Mouse (Mus musculus) erythroblast, embryonic 14.5 days (primary cell): ENCODE measurements around the gene Phgr1.

Experiments used
- GATA1 ChIP-seq: IDR thresholded peaks from 2 replicates; pipeline ENCODE4 v1.6.1; 2012; ENCODE audit warnings: low read length, inconsistent platforms, mixed read lengths
- TAL1 ChIP-seq: IDR thresholded peaks from 3 replicates; pipeline ENCODE4 v1.6.1; 2012; ENCODE audit warnings: low read length, inconsistent platforms, mixed read lengths

GRCm38 (mm10) chr2:118766041-118767033 lies 6.2 kb upstream of the Phgr1 start:
- TF ChIP-seq GATA1 = no peak
- TF ChIP-seq TAL1 = no peak
